Mouse (Mus musculus): ENCODE measurements at regions not wholly inside any gene's neighbourhood (a gene's known extent, or its start where the extent isn't known, plus 50 kb on each side); places are given as distances from the start of the nearest gene placed in this dataset.

- in situ Hi-C loops (cut with MboI; ENCODE audit: low sequenced_read_pairs) = no loop called here
Measured at GRCm38 (mm10) chr6:89005094-89005493, 103.0 kb downstream of the Tpra1 start.

GRCm38 (mm10) chr6:89006997-89007396 is 104.9 kb downstream of the Tpra1 start:
- in situ Hi-C loops (cut with MboI; ENCODE audit: low sequenced_read_pairs) = no loop called here

- in situ Hi-C loops (cut with MboI; ENCODE audit: low sequenced_read_pairs) = no loop called here
Measured at GRCm38 (mm10) chr6:89007516-89007915, 105.5 kb downstream of the Tpra1 start.

GRCm38 (mm10) chr6:89008614-89009171 is 106.6 kb downstream of the Tpra1 start:
- in situ Hi-C loops (cut with MboI; ENCODE audit: low sequenced_read_pairs) = no loop called here

- in situ Hi-C loops (cut with MboI; ENCODE audit: low sequenced_read_pairs) = no loop called here
Measured at GRCm38 (mm10) chr6:89012998-89013689, 111.1 kb downstream of the Tpra1 start.

GRCm38 (mm10) chr6:89013690-89014061 is 111.6 kb downstream of the Tpra1 start:
- in situ Hi-C loops (cut with MboI; ENCODE audit: low sequenced_read_pairs) = no loop called here

GRCm38 (mm10) chr6:89024101-89024650 is 122.1 kb downstream of the Tpra1 start:
- in situ Hi-C loops (cut with MboI; ENCODE audit: low sequenced_read_pairs) = loop anchor here (10.0 kb wide), 1 partner anchor 89 kb away; no protein-coding TSS in a partner anchor

- in situ Hi-C loops (cut with MboI; ENCODE audit: low sequenced_read_pairs) = no loop called here
Measured at GRCm38 (mm10) chr6:89033433-89034298, 131.6 kb downstream of the Tpra1 start.

- in situ Hi-C loops (cut with MboI; ENCODE audit: low sequenced_read_pairs) = no loop called here
Measured at GRCm38 (mm10) chr6:89034455-89034854, 132.4 kb downstream of the Tpra1 start.

- in situ Hi-C loops (cut with MboI; ENCODE audit: low sequenced_read_pairs) = no loop called here
Measured at GRCm38 (mm10) chr6:89035061-89035835, 133.2 kb downstream of the Tpra1 start.

GRCm38 (mm10) chr6:89035836-89036156 is 133.7 kb downstream of the Tpra1 start:
- in situ Hi-C loops (cut with MboI; ENCODE audit: low sequenced_read_pairs) = no loop called here

- in situ Hi-C loops (cut with MboI; ENCODE audit: low sequenced_read_pairs) = no loop called here
Measured at GRCm38 (mm10) chr6:89037392-89037791, 135.3 kb downstream of the Tpra1 start.

GRCm38 (mm10) chr6:89037901-89038300 is 135.8 kb downstream of the Tpra1 start:
- in situ Hi-C loops (cut with MboI; ENCODE audit: low sequenced_read_pairs) = no loop called here

- in situ Hi-C loops (cut with MboI; ENCODE audit: low sequenced_read_pairs) = no loop called here
Measured at GRCm38 (mm10) chr6:89040919-89041318, 138.9 kb downstream of the Tpra1 start.

GRCm38 (mm10) chr6:89042478-89043239 is 140.6 kb downstream of the Tpra1 start:
- in situ Hi-C loops (cut with MboI; ENCODE audit: low sequenced_read_pairs) = no loop called here

GRCm38 (mm10) chr6:89045436-89045966 is 143.4 kb downstream of the Tpra1 start:
- in situ Hi-C loops (cut with MboI; ENCODE audit: low sequenced_read_pairs) = no loop called here

GRCm38 (mm10) chr6:89046476-89046875 is 144.4 kb downstream of the Tpra1 start:
- in situ Hi-C loops (cut with MboI; ENCODE audit: low sequenced_read_pairs) = no loop called here

GRCm38 (mm10) chr6:89047629-89048332 is 145.7 kb downstream of the Tpra1 start:
- in situ Hi-C loops (cut with MboI; ENCODE audit: low sequenced_read_pairs) = no loop called here

- in situ Hi-C loops (cut with MboI; ENCODE audit: low sequenced_read_pairs) = no loop called here
Measured at GRCm38 (mm10) chr6:89049290-89049689, 147.2 kb downstream of the Tpra1 start.
